Mouse (Mus musculus): ENCODE measurements around the gene Zfp949. TPM values are rescaled to one million over a fixed set of nuclear protein-coding genes. Genes with fewer than 3 reads are reported as not detected.
A peak's percentile ranks its signal among the peaks of the same experiment; 100 is the strongest.

Zfp949 gene
- 11.8 to 19.8 TPM (median 19.2 TPM) in 3 replicates for total RNA-seq (2017)

DNA sequence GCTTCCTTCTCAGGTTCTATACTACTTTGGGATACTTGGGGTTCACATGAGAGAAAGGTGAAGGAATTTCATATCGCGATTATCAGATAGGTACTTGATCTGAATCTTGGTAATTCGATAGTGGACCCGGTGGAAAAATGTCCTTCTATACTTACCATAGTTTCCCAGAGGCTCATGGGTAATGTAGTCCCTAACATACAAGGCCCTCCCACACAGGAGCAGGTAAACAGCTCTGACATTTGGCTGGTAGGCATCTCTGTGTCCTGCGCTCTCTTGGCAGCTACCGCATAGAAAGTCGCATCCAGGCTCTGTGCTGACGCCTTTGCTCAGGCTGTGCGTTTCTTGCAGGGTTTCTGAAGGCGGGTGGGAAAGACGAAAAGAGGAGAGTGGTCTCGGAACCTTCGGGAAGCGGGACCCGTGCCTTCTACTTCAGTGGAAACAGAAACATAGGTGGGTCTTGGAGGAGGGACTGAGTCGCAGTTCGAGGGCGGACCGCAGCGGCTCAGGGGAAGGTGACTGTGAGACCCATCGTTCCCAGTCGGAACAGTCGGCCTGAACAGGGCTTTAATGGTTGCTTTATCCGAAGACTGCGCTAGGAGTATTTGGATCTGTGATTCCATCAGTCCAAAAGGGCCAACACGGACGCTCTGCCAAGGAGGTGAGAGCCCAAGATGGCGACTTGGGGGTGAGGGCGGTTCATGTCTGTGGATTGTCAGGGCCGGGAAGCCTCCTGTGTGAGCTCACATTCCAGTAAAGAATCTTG is at the start of gene Zfp949:
Zfp949 (plus strand) TSS at position 170 of the 763 bp plus-strand sequence.
- peak; percentile 78 for ATAC-seq (replicated peaks; ENCODE audit: insufficient number of reproducible peaks, low FRiP score, low TSS enrichment, poor library complexity, severe bottlenecking)

DNA sequence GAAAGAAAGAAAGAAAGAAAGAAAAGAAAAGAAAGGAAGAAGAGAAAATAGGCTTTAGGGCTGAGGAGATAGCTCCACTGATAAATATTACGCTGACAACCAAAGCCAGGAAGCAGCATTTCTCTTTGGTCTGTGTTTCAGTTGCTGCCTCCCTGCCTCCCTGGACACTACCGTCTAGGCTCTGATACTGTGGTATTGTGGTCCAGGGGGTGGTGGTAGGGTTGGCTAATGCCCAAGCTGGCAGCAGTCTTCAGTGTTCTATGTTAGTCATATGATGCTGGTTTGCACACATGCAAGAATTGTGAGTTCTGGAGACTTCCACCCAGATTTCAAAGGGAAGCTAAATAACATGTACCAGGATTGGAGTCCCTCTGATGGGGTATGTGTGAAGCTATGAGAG is 47.7 kb upstream of the Zfp949 start:
- ATAC-seq (replicated peaks; ENCODE audit: insufficient number of reproducible peaks, low FRiP score, low TSS enrichment, poor library complexity, severe bottlenecking) = no peak

DNA sequence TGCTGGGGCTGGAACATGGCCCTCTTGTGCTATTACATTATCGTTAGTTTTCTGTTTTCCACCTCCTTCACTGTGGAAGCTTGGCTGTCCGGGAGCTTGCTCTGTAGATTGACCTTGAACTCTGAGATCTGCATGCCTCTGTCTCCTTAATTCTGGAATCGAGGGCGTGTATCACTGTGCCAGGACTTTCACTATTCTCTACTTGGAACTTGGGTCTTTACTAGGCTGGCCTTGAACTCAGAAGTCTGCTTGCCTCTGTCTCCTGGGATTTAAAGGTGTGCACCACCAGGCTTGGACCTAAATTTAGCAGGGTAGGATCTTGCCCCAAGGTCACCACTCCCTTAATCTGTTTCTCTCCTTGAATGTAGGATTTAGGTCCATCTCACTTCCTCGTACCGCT is 46.0 kb upstream of the Zfp949 start:
- ATAC-seq (replicated peaks; ENCODE audit: insufficient number of reproducible peaks, low FRiP score, low TSS enrichment, poor library complexity, severe bottlenecking) = no peak

DNA sequence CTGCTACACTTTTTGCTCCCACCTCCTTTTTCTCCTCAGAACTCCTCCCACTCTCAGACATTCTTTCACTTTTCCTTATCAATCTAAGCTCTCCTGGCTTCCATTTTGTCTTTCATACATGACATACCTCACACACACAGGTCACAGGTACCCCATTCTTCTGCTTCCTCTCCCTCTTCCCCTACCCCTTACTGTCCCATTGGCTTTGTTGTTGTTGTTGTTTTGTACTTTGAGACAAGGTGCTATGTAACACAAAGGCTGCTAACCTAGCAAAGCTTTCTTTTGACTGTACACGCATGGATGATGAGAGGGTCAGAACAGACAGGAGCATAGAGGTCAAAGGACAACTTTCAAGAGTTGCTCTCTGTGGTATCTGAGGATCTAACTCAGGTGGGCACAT is 32.3 kb upstream of the Zfp949 start:
- ATAC-seq (replicated peaks; ENCODE audit: insufficient number of reproducible peaks, low FRiP score, low TSS enrichment, poor library complexity, severe bottlenecking) = no peak

DNA sequence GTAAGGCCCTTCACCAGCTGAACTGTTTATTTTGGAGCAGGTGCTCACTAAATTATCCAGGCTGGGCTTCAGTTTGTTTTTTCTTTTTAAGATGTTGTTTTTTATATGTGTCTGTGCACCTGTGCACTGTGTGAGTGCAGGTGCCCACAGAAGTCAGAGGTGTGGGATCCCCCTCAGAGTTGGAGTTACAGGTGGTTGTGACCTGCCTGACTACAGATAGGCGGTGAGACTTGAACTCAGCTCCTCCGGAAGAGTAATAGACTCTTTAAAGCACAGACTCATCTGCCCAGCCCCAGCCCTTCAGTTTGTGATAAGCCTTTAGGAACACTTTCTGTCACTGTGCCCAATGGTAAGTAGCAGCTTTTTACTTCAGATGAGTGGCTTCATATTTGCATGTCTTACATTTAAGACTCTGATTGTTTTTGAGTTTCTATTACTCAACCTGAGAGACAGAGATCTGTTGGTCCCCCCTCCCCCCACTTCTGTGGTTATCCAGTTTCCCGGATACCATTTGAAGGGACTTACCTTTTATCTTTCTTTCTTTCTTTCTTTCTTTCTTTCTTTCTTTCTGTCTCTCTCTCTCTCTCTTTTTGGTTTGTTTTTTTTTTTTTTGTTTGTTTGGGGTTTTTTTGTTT is 31.3 kb upstream of the Zfp949 start:
- ATAC-seq (replicated peaks; ENCODE audit: insufficient number of reproducible peaks, low FRiP score, low TSS enrichment, poor library complexity, severe bottlenecking) = no peak

GRCm38 (mm10) chr9:88519390-88520121 is 28.3 kb upstream of the Zfp949 start:
- ATAC-seq (replicated peaks; ENCODE audit: insufficient number of reproducible peaks, low FRiP score, low TSS enrichment, poor library complexity, severe bottlenecking) = no peak

- no peak for ATAC-seq (replicated peaks; ENCODE audit: insufficient number of reproducible peaks, low FRiP score, low TSS enrichment, poor library complexity, severe bottlenecking)
These were observed 27.5 kb upstream of the Zfp949 start for GRCm38 (mm10) chr9:88520122-88520848.

- no peak for ATAC-seq (replicated peaks; ENCODE audit: insufficient number of reproducible peaks, low FRiP score, low TSS enrichment, poor library complexity, severe bottlenecking)
These were observed 26.9 kb upstream of the Zfp949 start for GRCm38 (mm10) chr9:88520849-88521483.

DNA sequence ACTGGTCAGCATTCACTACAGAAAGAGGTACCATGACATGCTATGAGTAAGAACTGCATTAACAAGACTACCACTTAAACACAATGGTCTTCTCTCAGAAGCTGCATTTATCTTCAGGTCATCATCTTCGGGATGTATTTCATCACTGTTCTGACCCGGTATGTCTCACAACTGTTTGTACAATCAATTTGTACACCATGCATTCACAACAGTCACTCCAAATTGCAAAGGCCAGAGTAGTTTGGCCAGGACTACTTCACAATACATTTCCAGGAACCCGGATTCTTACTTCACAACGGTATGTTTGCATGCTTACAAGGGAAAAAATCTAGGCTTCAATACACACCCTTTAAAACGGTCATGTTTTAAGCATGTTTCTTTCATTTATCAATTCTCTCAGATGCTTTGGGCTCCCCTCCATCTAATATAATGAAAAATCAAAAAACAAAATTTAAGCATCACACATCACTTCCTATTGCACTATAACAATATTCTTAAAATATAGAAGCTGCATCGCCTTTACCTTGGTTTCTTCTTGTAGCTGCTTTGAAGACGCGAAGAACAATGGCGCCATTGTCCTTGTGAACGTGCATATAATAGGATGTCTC is 25.8 kb upstream of the Zfp949 start:
- no peak for ATAC-seq (replicated peaks; ENCODE audit: insufficient number of reproducible peaks, low FRiP score, low TSS enrichment, poor library complexity, severe bottlenecking)

DNA sequence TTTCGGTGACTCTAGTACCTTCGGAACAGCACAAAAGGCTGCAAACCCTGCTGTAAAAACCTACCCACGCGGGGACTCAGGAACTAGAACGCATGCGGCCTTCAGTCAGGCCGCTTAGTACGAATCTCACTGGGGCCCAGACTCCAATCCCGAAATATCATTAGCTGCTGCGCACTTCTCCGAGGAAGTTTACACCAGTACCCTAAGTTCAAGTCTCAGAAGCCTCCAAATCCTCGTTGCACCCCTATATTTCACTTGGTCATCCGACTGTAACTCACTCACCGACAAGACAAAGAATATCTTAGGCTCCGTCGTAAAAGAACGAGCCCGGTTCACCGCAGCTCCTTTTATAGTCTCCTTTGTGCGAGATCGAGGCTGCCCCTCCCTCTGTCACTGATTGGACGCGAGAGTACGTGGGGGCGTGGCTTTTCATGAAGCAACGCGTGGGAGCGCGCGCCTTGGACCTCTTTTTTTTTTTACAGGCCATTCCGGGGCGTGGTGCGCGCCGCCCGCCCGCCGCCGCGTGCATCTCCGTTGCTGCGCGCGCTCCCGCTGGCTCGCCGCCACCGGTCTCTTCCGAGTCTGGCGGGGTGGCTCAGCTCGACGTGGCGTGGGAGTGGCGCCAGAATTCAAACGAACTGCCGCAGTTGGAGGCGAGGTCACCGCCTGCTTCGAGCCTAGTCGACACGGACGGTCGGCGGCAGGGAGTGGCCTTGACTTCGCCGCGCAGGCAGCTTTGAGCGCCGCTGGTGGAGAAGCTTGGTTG is 25.1 kb upstream of the Zfp949 start:
- peak; percentile 94 for ATAC-seq (replicated peaks; ENCODE audit: insufficient number of reproducible peaks, low FRiP score, low TSS enrichment, poor library complexity, severe bottlenecking)

- no peak for ATAC-seq (replicated peaks; ENCODE audit: insufficient number of reproducible peaks, low FRiP score, low TSS enrichment, poor library complexity, severe bottlenecking)
These were observed 24.5 kb upstream of the Zfp949 start for GRCm38 (mm10) chr9:88523335-88523668.

DNA sequence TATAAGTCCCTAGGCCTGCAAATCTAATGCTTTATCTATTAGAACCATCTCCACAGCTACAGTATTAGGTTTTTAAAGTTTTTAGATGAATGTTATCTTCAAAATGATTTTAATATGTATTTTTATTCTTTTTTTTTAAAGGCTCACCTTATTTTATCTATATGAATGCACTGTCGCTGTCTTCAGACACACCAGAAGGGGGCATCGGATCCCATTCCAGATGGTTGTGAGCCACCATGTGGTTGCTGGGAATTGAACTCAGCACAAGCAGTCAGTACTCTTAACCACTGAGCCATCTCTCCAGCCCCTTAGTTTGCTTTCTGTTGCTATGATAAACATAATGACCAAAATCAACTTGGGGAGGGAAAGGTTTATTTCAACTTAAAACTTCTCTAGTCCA is 23.5 kb upstream of the Zfp949 start:
- ATAC-seq (replicated peaks; ENCODE audit: insufficient number of reproducible peaks, low FRiP score, low TSS enrichment, poor library complexity, severe bottlenecking) = no peak

GRCm38 (mm10) chr9:88524796-88525195 is 23.0 kb upstream of the Zfp949 start:
- no peak for ATAC-seq (replicated peaks; ENCODE audit: insufficient number of reproducible peaks, low FRiP score, low TSS enrichment, poor library complexity, severe bottlenecking)

- ATAC-seq (replicated peaks; ENCODE audit: insufficient number of reproducible peaks, low FRiP score, low TSS enrichment, poor library complexity, severe bottlenecking) = no peak
These were observed 22.5 kb upstream of the Zfp949 start for GRCm38 (mm10) chr9:88525341-88525740.

- ATAC-seq (replicated peaks; ENCODE audit: insufficient number of reproducible peaks, low FRiP score, low TSS enrichment, poor library complexity, severe bottlenecking) = no peak
These were observed 19.9 kb upstream of the Zfp949 start for GRCm38 (mm10) chr9:88527956-88528355.

GRCm38 (mm10) chr9:88528736-88529135 is 19.1 kb upstream of the Zfp949 start:
- ATAC-seq (replicated peaks; ENCODE audit: insufficient number of reproducible peaks, low FRiP score, low TSS enrichment, poor library complexity, severe bottlenecking) = no peak

DNA sequence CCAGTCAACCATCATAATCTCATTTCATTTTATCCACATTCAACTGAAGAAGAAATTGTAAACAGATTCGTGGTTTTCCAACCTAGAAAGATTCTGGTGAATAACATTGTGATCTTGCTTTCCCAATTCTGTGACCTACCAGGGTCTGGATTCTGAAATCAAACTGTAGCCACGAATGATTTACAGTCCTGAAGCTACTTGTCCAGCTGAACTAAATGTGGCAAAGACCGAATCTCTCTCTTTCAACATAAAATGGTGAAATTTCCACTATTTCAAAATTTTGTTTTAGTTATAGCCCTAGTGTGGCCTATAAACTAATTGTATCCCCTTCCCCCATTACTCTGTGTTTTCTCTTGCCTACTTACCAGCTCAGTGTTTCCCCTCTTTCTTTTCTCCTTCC is 18.2 kb upstream of the Zfp949 start:
- ATAC-seq (replicated peaks; ENCODE audit: insufficient number of reproducible peaks, low FRiP score, low TSS enrichment, poor library complexity, severe bottlenecking) = no peak

Measured in monocyte, adult 5-6 weeks (primary cell).